Mouse (Mus musculus) forebrain, postnatal 0 days (tissue): ENCODE measurements around the gene Bbc3. TPM values are rescaled to one million over a fixed set of nuclear protein-coding genes. Genes with fewer than 3 reads are reported as not detected.

Experiments used
- ATAC-seq: fragments of 200-750 bp; cut with Nextera tagmentation; 2 replicates; pipeline ENCODE4 v1.8.0; 2017; ENCODE audit warnings: mild to moderate bottlenecking, moderate library complexity
- DNase-seq: peaks from one replicate; pipeline ENCODE4 v3.0.0-alpha.2; 2015
- H3K27ac ChIP-seq: fragments of 300-500 bp; sonication (generic); 2 replicates; pipeline ENCODE4 v1.5.1; 2014; ENCODE audit warnings: low read depth, mild to moderate bottlenecking, antibody characterized with exemption, low read length, moderate library complexity, mixed read lengths
- H3K27me3 ChIP-seq: fragments of 300-500 bp; sonication (generic); 2 replicates; pipeline ENCODE4 v1.6.1; 2014; ENCODE audit warnings: mild to moderate bottlenecking, low read length, mixed read lengths; ENCODE audit not compliant: insufficient read depth
- H3K36me3 ChIP-seq: fragments of 300-500 bp; sonication (generic); 2 replicates; pipeline ENCODE4 v1.6.1; 2014; ENCODE audit warnings: mild to moderate bottlenecking, moderate library complexity; ENCODE audit not compliant: insufficient read depth
- H3K4me1 ChIP-seq: fragments of 300-500 bp; sonication (generic); 2 replicates; pipeline ENCODE4 v1.6.1; 2014; ENCODE audit warnings: antibody characterized with exemption; ENCODE audit not compliant: insufficient read depth
- H3K4me2 ChIP-seq: fragments of 300-500 bp; sonication (generic); 2 replicates; pipeline ENCODE4 v1.6.1; 2014; ENCODE audit warnings: low read depth, mild to moderate bottlenecking, moderate library complexity
- H3K4me3 ChIP-seq: fragments of 300-500 bp; sonication (generic); 2 replicates; pipeline ENCODE4 v1.5.1; 2014; ENCODE audit warnings: low read depth, low read length, mixed read lengths
- H3K9ac ChIP-seq: fragments of 300-500 bp; sonication (generic); 2 replicates; pipeline ENCODE4 v1.6.1; 2014; ENCODE audit warnings: mild to moderate bottlenecking
- H3K9me3 ChIP-seq: fragments of 300-500 bp; sonication (generic); 2 replicates; pipeline ENCODE4 v1.6.1; 2016; ENCODE audit warnings: low read length
- CTCF ChIP-seq: sonication (generic); IDR thresholded peaks from 2 replicates; pipeline ENCODE4 v1.5.1; 2016; ENCODE audit warnings: antibody characterized with exemption, control low read depth, low read depth
- WGBS: fragments of 180-500 bp; shearing (Covaris S2); extraction: QIAGEN DNeasy Blood & Tissue Kit; methylation state at CpG from one replicate; pipeline ENCODE4 v1.1.7; 2014; 5-methylcytosine and 5-hydroxymethylcytosine counted together
- polyA plus RNA-seq: library from polyadenylated mRNA; unstranded; fragments of >200 nt; fragmentation: Nextera tagmentation; extraction: Ambion mirVana; gene quantifications from 2 replicates; pipeline ENCODE4 v1.2.1, GENCODE M21; 2015
- total RNA-seq: library from RNA; depleted of rRNA; stranded (reverse); fragments of >200 nt; gene quantifications from 2 replicates; pipeline ENCODE4 v1.2.3, GENCODE M21; 2014

Bbc3 gene
- total and polyA plus RNA-seq, 2 experiments from 2014 or later, result 40.0 to 41.2 TPM

- TF ChIP-seq CTCF, result no peak
- H3K27ac ChIP-seq, result peak overlapping the region; percentile 78
These were observed 3.3 kb downstream of the Bbc3 start for GRCm38 (mm10) chr7:16311453-16312004.

GRCm38 (mm10) chr7:16312011-16312671, 3.9 kb downstream of the Bbc3 start:
- WGBS, result 1% methylated on average over 43 of the region's 49 CpGs
- Histone ChIP-seq H3K27ac (peak overlapping the region; percentile 64), H3K9me3 (no peaks in the 10 kb centered on the region), H3K4me1 (peaks cover 15% of the 10 kb centered on the region), H3K27me3 (no peaks in the 10 kb centered on the region), H3K4me2 (peak overlapping the region; percentile 98), H3K36me3 (peaks cover 7% of the 10 kb centered on the region), H3K4me3 (peak overlapping the region; percentile 72), H3K9ac (peak overlapping the region; percentile 82)
- ATAC-seq (no peak), DNase-seq (no peak)
- no peak for TF ChIP-seq CTCF

More at GRCm38 (mm10) chr7:16311453-16312004, 3.3 kb downstream of the Bbc3 start:
- DNase-seq (peak; percentile 26), ATAC-seq (no peak)
- Histone ChIP-seq H3K9me3 (no peaks in the 10 kb centered on the region), H3K27me3 (no peaks in the 10 kb centered on the region), H3K4me1 (peaks cover 15% of the 10 kb centered on the region), H3K4me2 (peak overlapping the region; percentile 98), H3K4me3 (peak overlapping the region; percentile 72), H3K9ac (peak overlapping the region; percentile 82), H3K36me3 (peaks cover 5% of the 10 kb centered on the region; the same call in 1 of the 2 replicates)
- WGBS, result 2% methylated on average over 14 of the region's 14 CpGs

GRCm38 (mm10) chr7:16312672-16313311, 4.6 kb downstream of the Bbc3 start:
- H3K4me1 ChIP-seq, result peaks cover 15% of the 10 kb centered on the region
- TF ChIP-seq CTCF, result no peak
- H3K4me2 ChIP-seq, result peak overlapping the region; percentile 98
- peaks cover 13% of the 10 kb centered on the region for H3K36me3 ChIP-seq
- H3K9me3 ChIP-seq, result no peaks in the 10 kb centered on the region
- peak; percentile 22 for DNase-seq
- no peaks in the 10 kb centered on the region for H3K27me3 ChIP-seq
- peak overlapping the region; percentile 82 for H3K9ac ChIP-seq
- peak overlapping the region; percentile 94 for H3K27ac ChIP-seq
- H3K4me3 ChIP-seq, result peak overlapping the region; percentile 72
- ATAC-seq, result no peak
- 1% methylated on average over 12 of the region's 12 CpGs for WGBS

GRCm38 (mm10) chr7:16313481-16314220, 5.5 kb downstream of the Bbc3 start:
- Histone ChIP-seq H3K9me3 (no peaks in the 10 kb centered on the region), H3K4me1 (peaks cover 15% of the 10 kb centered on the region)

GRCm38 (mm10) chr7:16314221-16314775, 6.1 kb downstream of the Bbc3 start:
- peak; percentile 1; the same call in 1 of the 2 replicates for TF ChIP-seq CTCF
- Histone ChIP-seq H3K4me1 (peaks cover 15% of the 10 kb centered on the region), H3K27me3 (no peaks in the 10 kb centered on the region), H3K36me3 (peaks cover 14% of the 10 kb centered on the region), H3K9ac (peak overlapping the region; percentile 82), H3K4me2 (peak overlapping the region; percentile 98), H3K4me3 (peak overlapping the region; percentile 72), H3K9me3 (no peaks in the 10 kb centered on the region), H3K27ac (peak overlapping the region; percentile 94)
- DNase-seq, result no peak
- 0 out of 2 replicates have a peak, but pooled peaks have one; percentile 2 for ATAC-seq
- 9% methylated on average over 13 of the region's 13 CpGs for WGBS

More at GRCm38 (mm10) chr7:16313481-16314220, 5.5 kb downstream of the Bbc3 start:
- Histone ChIP-seq H3K36me3 (peaks cover 14% of the 10 kb centered on the region), H3K27me3 (no peaks in the 10 kb centered on the region), H3K9ac (peak overlapping the region; percentile 82), H3K27ac (peak overlapping the region; percentile 94), H3K4me2 (peak overlapping the region; percentile 98), H3K4me3 (peak overlapping the region; percentile 72)
- 4% methylated on average over 48 of the region's 66 CpGs for WGBS
- peak; percentile 74 for ATAC-seq
- peak; percentile 87 for DNase-seq
- TF ChIP-seq CTCF, result peak; percentile 21; the same call in 1 of the 2 replicates

GRCm38 (mm10) chr7:16315222-16315759, 7.1 kb downstream of the Bbc3 start:
- DNase-seq (no peak), ATAC-seq (no peak)
- TF ChIP-seq CTCF, result no peak
- Histone ChIP-seq H3K4me3 (no peak overlapping the region), H3K4me2 (no peak overlapping the region), H3K27me3 (no peaks in the 10 kb centered on the region), H3K36me3 (peaks cover 14% of the 10 kb centered on the region), H3K4me1 (peaks cover 15% of the 10 kb centered on the region), H3K9me3 (no peaks in the 10 kb centered on the region), H3K9ac (no peak overlapping the region), H3K27ac (no peak overlapping the region)
- 71% methylated on average over 4 of the region's 4 CpGs for WGBS
